Mouse (Mus musculus): ENCODE measurements around the gene Zfp451. TPM values are rescaled to one million over a fixed set of nuclear protein-coding genes. Genes with fewer than 3 reads are reported as not detected.

Gene Zfp451
- polyA plus RNA-seq, 1 experiment, result not detected

- H3K27ac ChIP-seq (ENCODE audit: insufficient read depth, low read depth, low read length), result no peak overlapping the region
- H3K4me3 ChIP-seq (ENCODE audit: insufficient read depth, low read depth, low read length), result no peak overlapping the region
- 93% methylated on average over 11 of the region's 11 CpGs for WGBS
- no peaks in the 10 kb centered on the region for H3K4me1 ChIP-seq (ENCODE audit: control insufficient read depth, insufficient read depth, low read length)
- TF ChIP-seq POLR2A (IDR thresholded peaks at IDR 0.05; ENCODE audit: insufficient read depth, low read depth, low read length), result no peak
- no peak for TF ChIP-seq CTCF (IDR thresholded peaks at IDR 0.05; ENCODE audit: insufficient read depth, low read depth, low read length)
These were observed 48.8 kb downstream of the Zfp451 start for GRCm38 (mm10) chr1:33765468-33766080.

DNA sequence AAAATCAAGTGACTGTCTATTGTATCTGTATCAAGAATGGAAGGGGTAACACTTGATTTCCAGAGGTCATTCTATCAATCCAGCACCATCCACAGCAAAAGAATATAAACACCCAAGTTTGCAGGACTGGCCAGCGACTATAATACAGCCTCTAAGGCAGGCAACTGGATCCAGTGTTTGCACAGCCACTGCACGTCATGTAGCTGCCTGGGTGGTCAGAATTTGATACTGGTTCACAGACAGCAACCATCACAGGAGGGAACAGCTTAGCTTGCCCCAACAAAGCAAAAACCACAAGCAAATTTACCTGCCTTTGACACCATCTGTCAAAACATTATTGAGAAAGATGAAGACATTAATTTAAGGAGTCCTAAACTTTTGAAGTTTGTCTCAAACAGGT lies 50.6 kb downstream of the Zfp451 start:
- TF ChIP-seq POLR2A (IDR thresholded peaks at IDR 0.05; ENCODE audit: insufficient read depth, low read depth, low read length), result no peak
- TF ChIP-seq CTCF (IDR thresholded peaks at IDR 0.05; ENCODE audit: insufficient read depth, low read depth, low read length), result no peak
- 87% methylated on average over 2 of the region's 2 CpGs for WGBS
- no peak overlapping the region for H3K27ac ChIP-seq (ENCODE audit: insufficient read depth, low read depth, low read length)
- H3K4me3 ChIP-seq (ENCODE audit: insufficient read depth, low read depth, low read length), result no peak overlapping the region
- no peaks in the 10 kb centered on the region for H3K4me1 ChIP-seq (ENCODE audit: control insufficient read depth, insufficient read depth, low read length)

- Histone ChIP-seq H3K4me1 (ENCODE audit: control insufficient read depth, insufficient read depth, low read length) (peaks cover 27% of the 10 kb centered on the region), H3K4me3 (ENCODE audit: insufficient read depth, low read depth, low read length) (no peak overlapping the region), H3K27ac (ENCODE audit: insufficient read depth, low read depth, low read length) (no peak overlapping the region)
- 69% methylated on average over 4 of the region's 4 CpGs for WGBS
- TF ChIP-seq CTCF (IDR thresholded peaks at IDR 0.05; ENCODE audit: insufficient read depth, low read depth, low read length) (no peak), POLR2A (IDR thresholded peaks at IDR 0.05; ENCODE audit: insufficient read depth, low read depth, low read length) (no peak)
These were observed 55.9 kb downstream of the Zfp451 start for GRCm38 (mm10) chr1:33758488-33758887.

DNA sequence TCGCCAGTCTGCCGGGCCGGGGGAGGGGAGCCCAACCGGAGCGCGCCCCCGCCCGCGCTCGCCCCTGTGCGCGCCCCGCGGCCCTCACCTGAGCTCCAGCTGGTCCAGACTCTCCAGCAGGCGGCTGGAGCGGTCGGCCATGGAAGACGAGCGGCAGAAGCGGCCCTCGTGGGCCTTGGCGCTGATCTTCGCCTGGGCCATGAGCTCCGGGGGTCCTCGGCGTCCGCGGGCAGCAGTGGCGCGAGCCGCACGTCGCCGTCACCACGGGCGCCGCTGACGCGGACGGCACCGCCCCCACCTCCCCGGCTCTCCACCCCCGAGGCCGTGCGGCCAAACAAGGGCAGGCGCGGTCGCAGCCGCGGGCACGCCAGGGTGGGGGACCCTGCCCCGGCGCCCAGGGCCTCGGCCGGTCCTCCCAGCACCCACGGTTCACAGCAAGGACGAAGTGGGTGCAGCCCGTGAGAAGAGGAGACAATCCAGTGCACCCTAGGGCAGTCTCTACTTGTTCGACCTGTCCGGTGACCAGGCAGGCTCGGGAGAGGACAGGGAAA lies 56.8 kb downstream of the Zfp451 start, which contains the start of gene Bag2:
Gene Bag2, minus strand, starts transcription at position 305 of the 551 bp plus-strand sequence.
- no peak for TF ChIP-seq CTCF (IDR thresholded peaks at IDR 0.05; ENCODE audit: insufficient read depth, low read depth, low read length)
- no peak for TF ChIP-seq POLR2A (IDR thresholded peaks at IDR 0.05; ENCODE audit: insufficient read depth, low read depth, low read length)

DNA sequence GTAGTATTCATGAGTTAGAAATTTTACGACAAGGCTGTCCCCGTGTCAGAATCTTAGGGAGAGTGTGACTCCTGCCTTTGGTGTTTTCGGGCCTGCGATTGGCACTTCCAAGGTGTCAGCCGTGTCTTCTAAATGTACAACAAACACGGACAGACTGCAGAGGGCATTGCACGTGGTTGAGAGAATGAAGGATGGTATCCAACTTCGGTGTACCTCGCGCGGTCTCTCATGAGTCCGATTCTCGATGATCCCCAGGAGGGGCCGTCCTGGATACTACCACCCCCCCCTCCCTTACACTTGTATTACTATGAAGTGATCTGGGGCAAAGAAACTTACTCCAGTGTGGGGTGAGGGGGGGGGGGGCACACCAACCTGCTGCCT lies 57.4 kb downstream of the Zfp451 start:
- TF ChIP-seq CTCF (IDR thresholded peaks at IDR 0.05; ENCODE audit: insufficient read depth, low read depth, low read length), result no peak
- TF ChIP-seq POLR2A (IDR thresholded peaks at IDR 0.05; ENCODE audit: insufficient read depth, low read depth, low read length), result no peak
- H3K4me3 ChIP-seq (ENCODE audit: insufficient read depth, low read depth, low read length), result peak overlapping the region; percentile 63
- H3K27ac ChIP-seq (ENCODE audit: insufficient read depth, low read depth, low read length), result no peak overlapping the region
- 8% methylated on average over 14 of the region's 14 CpGs for WGBS
- peaks cover 27% of the 10 kb centered on the region for H3K4me1 ChIP-seq (ENCODE audit: control insufficient read depth, insufficient read depth, low read length)

More for the DNA sequence above, 56.8 kb downstream of the Zfp451 start, which contains the start of gene Bag2:
- H3K27ac ChIP-seq (ENCODE audit: insufficient read depth, low read depth, low read length), result no peak within 1 kb of the TSS
- peaks cover 27% of the 10 kb centered on the region for H3K4me1 ChIP-seq (ENCODE audit: control insufficient read depth, insufficient read depth, low read length)
- peak within 1 kb of the TSS; percentile 63 for H3K4me3 ChIP-seq (ENCODE audit: insufficient read depth, low read depth, low read length)
- under 1% methylated on average over 61 of the region's 61 CpGs for WGBS

DNA sequence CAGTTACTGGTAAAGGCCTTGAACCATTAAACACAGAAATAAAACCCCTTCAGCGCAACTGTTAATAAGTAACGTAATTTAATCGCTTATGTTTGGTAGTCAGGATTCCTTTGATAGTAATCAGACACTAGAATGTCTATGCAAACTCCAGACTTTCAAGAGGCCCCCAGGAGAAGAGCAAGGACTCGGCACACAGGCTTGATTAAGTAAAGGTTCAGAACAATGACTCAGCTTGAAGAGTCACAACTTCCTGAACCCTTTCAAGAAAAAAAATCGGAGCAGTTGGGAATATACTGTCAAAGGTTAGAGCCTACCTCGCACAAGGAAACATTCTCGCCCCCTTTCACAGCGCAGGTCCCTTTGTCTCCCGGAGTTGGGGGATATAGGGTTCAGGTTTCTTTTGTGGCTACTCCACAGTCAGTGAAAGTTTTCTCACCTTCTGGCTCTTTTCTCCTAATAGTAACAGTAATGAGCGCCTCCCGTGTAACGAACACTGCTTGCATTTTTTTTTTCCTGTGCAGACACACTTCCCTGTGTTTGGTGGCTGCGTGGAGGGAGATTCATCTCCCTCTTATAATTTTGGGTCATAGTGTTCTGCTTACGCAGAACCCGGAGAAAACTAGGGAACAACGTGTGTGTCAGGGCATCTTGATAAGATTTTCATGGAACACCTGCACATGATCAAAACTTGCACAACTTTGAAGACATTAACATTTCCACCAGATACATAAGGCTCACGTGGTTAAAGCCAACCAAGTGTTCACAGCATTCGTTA lies 58.0 kb downstream of the Zfp451 start:
- TF ChIP-seq CTCF (IDR thresholded peaks at IDR 0.05; ENCODE audit: insufficient read depth, low read depth, low read length), result no peak
- no peak for TF ChIP-seq POLR2A (IDR thresholded peaks at IDR 0.05; ENCODE audit: insufficient read depth, low read depth, low read length)
- peak overlapping the region; percentile 63; the same call in 1 of the 2 replicates for H3K4me3 ChIP-seq (ENCODE audit: insufficient read depth, low read depth, low read length)
- WGBS, result 36% methylated on average over 18 of the region's 18 CpGs
- peaks cover 27% of the 10 kb centered on the region for H3K4me1 ChIP-seq (ENCODE audit: control insufficient read depth, insufficient read depth, low read length)
- H3K27ac ChIP-seq (ENCODE audit: insufficient read depth, low read depth, low read length), result no peak overlapping the region

DNA sequence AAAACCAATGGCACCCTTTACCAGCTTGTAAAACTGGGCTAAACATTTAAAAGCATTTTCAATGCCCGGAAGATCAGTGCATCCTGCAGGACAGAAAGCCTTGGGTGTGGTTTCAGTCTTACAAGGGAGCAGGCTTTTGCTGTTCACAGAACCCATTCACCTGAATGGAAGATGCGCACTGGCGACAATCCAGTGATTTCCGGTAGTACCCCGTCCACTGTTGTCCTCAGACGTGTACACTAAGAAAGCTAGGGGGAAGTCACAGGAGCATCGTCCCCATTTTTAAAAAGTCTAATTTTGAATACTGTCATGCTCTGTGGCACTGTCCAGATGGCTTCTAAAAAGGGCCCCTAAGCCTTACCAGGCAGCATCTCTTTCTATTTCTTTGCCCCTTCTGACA lies 58.6 kb downstream of the Zfp451 start:
- no peak overlapping the region for H3K27ac ChIP-seq (ENCODE audit: insufficient read depth, low read depth, low read length)
- TF ChIP-seq POLR2A (IDR thresholded peaks at IDR 0.05; ENCODE audit: insufficient read depth, low read depth, low read length), result no peak
- no peak for TF ChIP-seq CTCF (IDR thresholded peaks at IDR 0.05; ENCODE audit: insufficient read depth, low read depth, low read length)
- WGBS, result 89% methylated on average over 7 of the region's 7 CpGs
- H3K4me3 ChIP-seq (ENCODE audit: insufficient read depth, low read depth, low read length), result no peak overlapping the region
- peaks cover 30% of the 10 kb centered on the region for H3K4me1 ChIP-seq (ENCODE audit: control insufficient read depth, insufficient read depth, low read length)

- 40% methylated on average over 21 of the region's 21 CpGs for WGBS
- peak overlapping the region; percentile 5; the same call in 1 of the 2 replicates for H3K4me3 ChIP-seq (ENCODE audit: insufficient read depth, low read depth, low read length)
- TF ChIP-seq CTCF (IDR thresholded peaks at IDR 0.05; ENCODE audit: insufficient read depth, low read depth, low read length) (no peak), POLR2A (IDR thresholded peaks at IDR 0.05; ENCODE audit: insufficient read depth, low read depth, low read length) (no peak)
- no peak overlapping the region for H3K27ac ChIP-seq (ENCODE audit: insufficient read depth, low read depth, low read length)
- H3K4me1 ChIP-seq (ENCODE audit: control insufficient read depth, insufficient read depth, low read length), result peaks cover 30% of the 10 kb centered on the region
These were observed 59.2 kb downstream of the Zfp451 start for GRCm38 (mm10) chr1:33754965-33755735.

Measured in olfactory bulb, adult 2 months (tissue).